Mouse (Mus musculus): ENCODE measurements around the gene Barx2. TPM values are rescaled to one million over a fixed set of nuclear protein-coding genes. Genes with fewer than 3 reads are reported as not detected.

The Barx2 gene
- total RNA-seq, 2 experiments from 2014 or later: 8.1 to 10.3 TPM

DNA sequence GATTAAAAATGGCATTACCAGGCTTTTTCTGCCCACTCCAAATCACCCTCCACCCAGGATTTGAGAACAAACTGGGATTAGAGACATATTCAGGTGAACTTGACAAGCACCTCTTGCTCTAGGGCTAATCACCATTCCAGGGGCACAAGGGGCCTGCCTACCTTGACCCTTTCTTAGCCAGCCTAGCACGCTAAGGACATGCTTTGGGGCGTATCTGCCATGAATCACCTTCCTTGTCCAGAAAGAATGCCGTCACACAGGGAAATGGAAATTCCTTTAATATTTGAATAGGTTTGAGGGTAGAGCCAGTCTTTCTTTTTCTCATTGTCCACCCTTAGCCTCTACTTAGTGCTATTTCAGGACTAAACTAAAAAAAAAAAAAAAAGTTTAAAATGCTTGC, 73.2 kb downstream of the Barx2 start:
- no peak for DNase-seq
- intact Hi-C loops (cut with DNase I): no loop called here

GRCm38 (mm10) chr9:31839106-31840027, 73.9 kb downstream of the Barx2 start:
- intact Hi-C loops (cut with DNase I): no loop called here
- DNase-seq: no peak

DNA sequence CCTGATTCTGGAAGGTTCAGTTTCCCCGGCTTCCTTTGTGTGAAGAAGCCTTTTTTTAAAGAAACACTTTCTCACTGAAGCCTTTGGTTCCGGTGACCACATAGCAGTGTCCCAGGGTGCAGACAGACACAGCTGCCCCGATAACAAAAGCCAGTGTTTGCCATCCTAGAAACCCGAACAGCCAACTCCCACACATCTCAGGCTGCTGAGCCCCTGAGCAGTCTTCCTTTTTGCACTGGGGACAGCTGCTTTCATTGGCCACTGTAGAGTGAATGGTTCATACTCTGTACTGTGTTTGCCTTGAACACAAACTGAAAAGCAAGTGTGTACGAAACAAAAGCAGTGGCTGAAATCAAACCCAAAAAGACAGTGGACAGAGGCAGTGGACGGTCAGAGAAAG, 75.2 kb downstream of the Barx2 start:
- intact Hi-C loops (cut with DNase I): no loop called here

GRCm38 (mm10) chr9:31808753-31809152, 104.5 kb downstream of the Barx2 start:
- intact Hi-C loops (cut with DNase I): loop anchor here (5.0 kb wide), 1 partner anchor 246 kb away; no protein-coding TSS in a partner anchor
- no peak for DNase-seq

More for the DNA sequence above, 75.2 kb downstream of the Barx2 start:
- DNase-seq: no peak

DNA sequence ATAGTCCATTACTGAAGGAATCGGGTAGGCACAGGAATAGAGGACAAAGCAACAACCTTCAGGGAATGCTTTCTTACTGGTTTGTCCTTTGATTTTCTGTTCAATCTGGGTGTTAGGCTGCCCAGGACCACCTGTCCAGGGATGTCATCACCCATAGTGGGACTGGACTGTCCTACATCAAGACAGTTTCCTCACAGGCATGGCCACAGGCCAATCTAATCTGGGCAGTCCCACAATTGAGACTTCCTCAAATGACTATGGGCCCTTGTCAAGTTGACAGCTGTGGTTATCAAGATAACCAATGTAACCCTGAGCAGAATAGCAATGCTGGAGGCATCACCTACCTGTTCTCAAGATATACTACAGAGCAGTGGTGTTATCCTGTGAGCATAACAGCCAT, 110.6 kb downstream of the Barx2 start:
- no peak for DNase-seq
- intact Hi-C loops (cut with DNase I): no loop called here

Other genes with a start within 250 kb of the Barx2 start
- gene Arhgap32, start 202.7 kb upstream of the Barx2 start, total RNA-seq (2021): 1 to 10 TPM; 4.5 to 6.0 TPM

All from gastrocnemius, postnatal 36 days (tissue).